Mouse (Mus musculus) heart, postnatal 25 days (tissue): ENCODE results near the gene Adgrv1. TPM values are rescaled to one million over a fixed set of nuclear protein-coding genes. Genes with fewer than 3 reads are reported as not detected.

Experiments used
- DNase-seq: peaks from one replicate; pipeline ENCODE4 v3.0.0; 2022; ENCODE audit warnings: low spot score
- intact Hi-C: fragments of 180-260 bp; cut with DNase I; formaldehyde crosslinking; loops from one replicate; pipeline ENCODE4 v1.15.1; 2025
- total RNA-seq, 2 experiments: library from RNA; stranded (reverse); gene quantifications; 2 replicates each; pipeline ENCODE4 v1.2.3; 2021

Adgrv1 gene
- total RNA-seq, 2 experiments from 2014 or later = 0.13 to 0.17 TPM

DNA sequence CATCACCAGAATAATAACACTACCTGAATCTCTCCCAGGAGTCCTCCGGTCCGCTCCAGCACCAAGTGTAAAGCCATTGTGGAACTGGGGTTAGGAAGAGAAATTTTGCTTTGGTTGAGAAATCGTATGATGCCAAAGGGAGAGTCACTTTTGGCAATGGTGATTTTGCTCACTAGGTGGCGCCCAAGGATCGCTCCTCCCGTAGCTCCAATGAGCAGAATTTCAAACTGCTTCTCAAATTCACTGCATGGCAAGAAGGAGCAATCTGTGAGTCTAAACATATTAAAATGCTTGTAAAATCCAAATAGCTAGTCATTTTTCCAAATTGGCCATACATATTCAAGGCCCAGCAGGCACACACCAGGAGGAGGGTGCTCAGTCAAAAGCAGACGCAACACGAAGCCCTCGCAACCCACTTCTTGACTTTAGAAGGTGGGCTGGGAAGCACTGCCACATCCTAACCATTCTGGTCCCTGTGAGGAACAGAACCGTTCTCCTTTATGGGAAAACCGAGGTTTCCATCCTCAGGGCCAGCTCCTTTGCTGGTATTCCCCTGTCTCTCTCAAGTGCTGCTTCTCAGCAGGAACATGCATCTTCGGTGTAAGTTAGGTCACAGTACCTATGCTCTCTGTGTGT, 193.4 kb downstream of the Adgrv1 start:
- no peak for DNase-seq
- intact Hi-C loops = loop anchor here (1.0 kb wide), 2 partner anchors 202 to 322 kb away; no protein-coding TSS in a partner anchor

DNA sequence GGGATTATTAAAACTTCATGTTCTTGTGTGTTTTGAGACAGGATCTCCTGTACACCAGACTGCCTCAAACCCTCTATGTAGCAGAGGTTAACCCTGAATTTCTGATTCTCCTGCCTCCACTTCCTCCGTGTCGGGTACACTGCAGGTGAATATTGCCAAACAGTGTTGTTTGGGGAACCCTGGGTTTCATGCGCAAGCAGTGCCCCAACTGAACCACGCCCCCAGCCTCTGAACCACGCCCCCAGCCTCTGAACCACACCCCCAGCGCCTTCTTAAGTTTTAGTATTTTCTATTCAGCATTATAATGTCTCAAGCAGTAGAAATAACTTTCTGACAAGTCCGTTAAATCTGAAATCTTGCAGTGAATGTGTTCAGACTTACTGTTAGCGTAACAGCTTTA, 195.9 kb downstream of the Adgrv1 start:
- intact Hi-C loops = no loop called here
- no peak for DNase-seq

GRCm38 (mm10) chr13:81426896-81427755, 205.8 kb downstream of the Adgrv1 start:
- no peak for DNase-seq
- intact Hi-C loops = loop anchor here (1.0 kb wide), 1 partner anchor 565 kb away; no protein-coding TSS in a partner anchor

DNA sequence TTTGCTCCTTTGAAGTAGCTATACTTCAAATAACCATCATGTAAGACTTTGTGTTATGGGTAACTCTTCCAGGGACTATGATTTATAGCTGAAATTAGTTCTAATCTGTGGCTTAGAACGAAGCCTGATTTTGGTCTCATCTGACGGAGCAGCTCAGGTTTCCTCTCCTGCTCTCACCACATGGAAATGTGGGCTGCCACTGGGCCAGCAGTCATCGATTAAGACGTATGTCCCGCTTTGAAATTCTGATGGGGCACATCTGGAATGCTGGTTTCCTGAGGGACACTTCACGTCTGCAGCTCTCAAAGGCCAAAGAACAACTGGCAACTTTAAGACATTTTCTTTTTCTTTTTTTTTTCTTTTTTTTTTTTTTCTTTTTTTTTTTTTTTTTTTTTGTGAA, 207.8 kb downstream of the Adgrv1 start:
- no peak for DNase-seq
- intact Hi-C loops = no loop called here

- DNase-seq = no peak
Measured at GRCm38 (mm10) chr13:81424002-81424401, 209.0 kb downstream of the Adgrv1 start.

DNA sequence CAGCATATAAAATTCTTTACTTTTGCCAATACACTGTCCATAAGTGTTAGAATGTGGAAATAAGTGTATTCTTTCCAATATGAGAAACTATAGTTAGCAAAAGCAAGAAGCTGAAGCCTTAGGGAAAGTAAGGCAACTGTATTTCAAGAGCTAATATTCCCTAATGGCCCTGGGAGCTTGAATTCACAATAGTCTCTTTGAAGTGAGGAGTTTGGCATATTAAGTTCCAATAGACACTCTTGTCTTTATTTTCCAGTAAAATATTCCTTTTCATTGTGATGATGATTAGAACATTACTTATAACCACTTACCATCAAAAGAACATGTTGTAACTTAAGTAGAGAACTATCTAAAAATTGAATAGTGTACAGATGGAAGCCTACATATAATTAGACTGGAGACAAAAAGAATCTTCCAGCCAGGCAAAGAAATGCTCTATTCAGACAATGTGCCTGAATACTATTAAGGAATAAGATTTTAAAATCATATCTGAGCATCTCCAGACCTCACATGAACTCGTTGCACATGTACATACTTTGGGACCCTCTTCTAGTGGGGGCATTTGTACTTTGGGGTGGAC, 225.0 kb downstream of the Adgrv1 start:
- intact Hi-C loops = no loop called here

More at GRCm38 (mm10) chr13:81424002-81424401, 209.0 kb downstream of the Adgrv1 start:
- intact Hi-C loops = no loop called here

GRCm38 (mm10) chr13:81402826-81403225, 230.1 kb downstream of the Adgrv1 start:
- no peak for DNase-seq
- intact Hi-C loops = no loop called here

More for the DNA sequence above, 225.0 kb downstream of the Adgrv1 start:
- DNase-seq = no peak

GRCm38 (mm10) chr13:81402191-81402590, 230.8 kb downstream of the Adgrv1 start:
- DNase-seq = no peak
- intact Hi-C loops = no loop called here

DNA sequence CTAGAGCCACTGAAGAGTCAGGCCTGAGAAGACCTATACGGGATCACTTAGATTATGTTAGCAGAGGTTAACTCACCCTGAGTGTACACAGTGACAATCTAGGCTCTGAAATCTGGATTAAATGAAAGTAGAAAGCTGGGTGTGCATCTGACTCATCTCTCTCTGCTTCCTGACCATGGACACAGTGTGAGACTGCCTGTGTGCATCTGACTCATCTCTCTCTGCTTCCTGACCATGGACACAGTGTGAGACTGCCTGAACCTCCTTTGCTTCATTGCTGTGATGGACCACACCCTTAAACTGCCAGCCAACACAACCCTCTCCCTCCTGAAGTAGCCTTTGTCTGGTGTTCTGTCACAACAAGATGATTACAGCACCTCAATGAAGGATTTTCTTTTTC, 231.2 kb downstream of the Adgrv1 start:
- intact Hi-C loops = no loop called here
- no peak for DNase-seq

GRCm38 (mm10) chr13:81385597-81386362, 247.2 kb downstream of the Adgrv1 start:
- no peak for DNase-seq
- intact Hi-C loops = no loop called here

DNA sequence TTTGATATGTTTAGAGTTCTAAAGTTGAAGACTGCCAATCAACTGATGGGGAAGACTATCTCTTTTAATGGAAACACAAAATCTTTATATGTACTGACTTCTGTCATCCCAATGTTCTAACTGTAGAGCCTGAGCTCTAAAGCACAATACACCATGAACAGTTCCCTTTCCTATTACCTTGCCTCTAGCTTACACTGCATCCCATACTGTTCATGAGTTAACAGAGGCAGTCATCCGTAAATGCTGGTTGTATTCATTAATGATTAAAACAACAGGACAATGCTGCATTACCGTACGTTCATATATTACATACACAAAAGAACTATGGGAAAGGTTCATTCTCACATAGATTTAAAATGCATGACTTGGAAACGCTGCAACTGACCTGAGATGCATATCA, 251.1 kb downstream of the Adgrv1 start:
- intact Hi-C loops = no loop called here
- no peak for DNase-seq

GRCm38 (mm10) chr13:81370801-81371456, 262.0 kb downstream of the Adgrv1 start:
- intact Hi-C loops = loop anchor here (2.0 kb wide), 1 partner anchor 216 kb away; no protein-coding TSS in a partner anchor
- DNase-seq = no peak

- DNase-seq = no peak
- intact Hi-C loops = loop anchor here (2.0 kb wide), 1 partner anchor 215 kb away; no protein-coding TSS in a partner anchor
Measured at GRCm38 (mm10) chr13:81370196-81370595, 262.8 kb downstream of the Adgrv1 start.

DNA sequence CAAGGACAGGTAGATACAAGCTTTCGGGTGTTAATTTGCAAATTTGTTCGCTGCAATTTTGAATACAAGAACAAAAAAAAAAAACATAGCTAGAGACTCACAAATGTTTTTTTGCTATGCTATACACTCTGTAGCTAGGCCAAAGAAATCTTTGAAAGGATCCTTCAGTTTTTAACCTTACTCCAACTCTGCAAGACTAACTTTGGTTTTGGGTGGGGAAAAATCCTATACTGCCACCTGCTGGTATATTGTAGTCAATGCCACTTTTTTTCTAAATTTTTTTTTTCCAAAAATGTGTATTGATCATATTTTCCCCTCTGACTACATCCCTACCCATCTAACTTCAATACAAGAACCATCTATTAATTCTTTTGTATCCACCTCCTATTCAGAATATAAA, 263.4 kb downstream of the Adgrv1 start:
- DNase-seq = no peak
- intact Hi-C loops = loop anchor here (1.0 to 5.0 kb wide), 3 partner anchors 407 to 507 kb away; no protein-coding TSS in a partner anchor

DNA sequence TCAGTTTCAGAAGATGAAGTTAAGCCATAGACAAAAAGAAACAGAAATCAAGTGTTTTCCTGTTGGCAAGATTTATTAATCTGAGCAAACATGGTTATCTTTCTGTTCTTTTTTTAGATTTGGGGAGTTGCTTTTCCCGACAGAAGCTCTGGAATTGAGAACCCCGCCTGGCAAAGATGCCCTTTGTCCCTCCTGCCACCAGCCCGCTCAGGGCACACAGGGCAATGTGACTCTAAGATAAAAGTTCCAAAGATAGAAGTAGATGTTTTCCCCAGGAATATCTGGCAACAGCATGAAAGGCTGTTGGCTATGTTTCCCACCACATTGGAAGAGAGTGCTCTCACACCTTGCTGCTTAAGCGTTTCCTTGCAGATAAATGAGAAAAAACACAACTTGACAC, 264.0 kb downstream of the Adgrv1 start:
- intact Hi-C loops = loop anchor here (1.0 to 5.0 kb wide), 3 partner anchors 407 to 507 kb away; no protein-coding TSS in a partner anchor
- DNase-seq = no peak

- DNase-seq = no peak
- intact Hi-C loops = loop anchor here (5.0 kb wide), 1 partner anchor 406 kb away; no protein-coding TSS in a partner anchor
Measured at GRCm38 (mm10) chr13:81367681-81368376, 265.1 kb downstream of the Adgrv1 start.

DNA sequence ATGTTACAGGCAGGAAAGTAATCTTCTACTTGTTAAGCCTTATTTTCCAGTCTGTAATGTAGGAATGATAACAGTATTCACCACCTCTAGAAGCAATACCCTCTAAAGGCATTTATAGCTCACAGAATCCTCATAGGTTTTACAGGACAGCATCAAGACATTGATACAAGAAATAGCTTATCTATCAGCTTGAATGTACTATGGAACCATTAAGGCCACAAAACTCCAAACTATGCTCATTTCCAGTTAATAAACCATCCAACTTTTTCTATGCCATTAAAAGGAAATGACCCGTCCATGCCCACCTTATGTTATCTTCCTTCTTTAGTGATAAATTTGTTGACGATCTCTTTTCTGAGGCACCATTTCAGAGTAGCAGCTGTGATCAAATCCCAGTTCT, 272.6 kb downstream of the Adgrv1 start:
- intact Hi-C loops = no loop called here
- no peak for DNase-seq

DNA sequence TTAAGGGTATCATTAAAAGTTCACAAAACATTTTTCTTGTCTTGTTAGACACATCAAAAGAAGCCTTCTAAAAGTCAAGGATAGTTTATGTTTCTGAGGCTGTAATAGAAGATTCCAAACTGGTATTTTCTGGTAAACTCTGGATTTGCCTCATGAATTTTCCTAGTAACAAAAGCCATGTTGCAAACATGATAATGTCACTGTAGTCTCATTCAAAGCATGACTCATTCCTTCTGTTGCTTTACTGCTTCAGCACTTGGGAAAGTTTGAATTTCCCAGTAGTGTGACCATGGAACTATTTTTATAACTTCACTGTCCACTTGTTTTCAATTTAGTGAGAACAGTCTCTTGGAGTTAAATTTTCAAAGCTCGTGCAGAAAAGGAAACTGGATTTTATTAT, 274.2 kb downstream of the Adgrv1 start:
- intact Hi-C loops = no loop called here
- DNase-seq = no peak

GRCm38 (mm10) chr13:81358365-81358764, 274.6 kb downstream of the Adgrv1 start:
- intact Hi-C loops = no loop called here
- DNase-seq = no peak
